In genomic region chr11:31730680-31731079, GRCm38 (mm10) we compare ENCODE assay signal across 26 mouse cellular contexts. TPM values are rescaled to one million over a fixed set of nuclear protein-coding genes. Genes with fewer than 3 reads are reported as not detected.
A peak's percentile ranks its signal among the peaks of the same experiment; 100 is the strongest.
DNase-seq lines count a peak whose midpoint lies in the region; ATAC-seq and TF ChIP-seq lines count a peak whose summit lies in the region.
"Had no signal": no experiment of that assay in that cellular context is flagged by ENCODE, and none has a peak within 500 bp of the region (broad histone marks: within the 10 kb centered on the region; RNA-seq: fewer than 3 reads in every experiment).

No protein-coding gene starts in this region.

- no peak overlapping the region for H3K9ac ChIP-seq in limb, embryonic 11.5 days (ENCODE audit: low read length)
- H3K9ac ChIP-seq: embryonic facial prominence, embryonic 12.5 days; forebrain, embryonic 12.5 days; liver, embryonic 14.5 days; neural tube, embryonic 12.5 days had no signal

- peaks cover 11% of the 10 kb centered on the region; the same call in 1 of the 2 replicates for H3K4me1 ChIP-seq in limb, embryonic 11.5 days (ENCODE audit: control insufficient read depth, insufficient read depth, low read length)
- peaks cover 31% of the 10 kb centered on the region for H3K4me1 ChIP-seq in limb, embryonic 10.5 days

- no peaks in the 10 kb centered on the region for H3K9me3 ChIP-seq in limb, embryonic 11.5 days (ENCODE audit: control insufficient read depth, low read length)
- H3K9me3 ChIP-seq in limb, embryonic 10.5 days (replicated peaks) = no peaks in the 10 kb centered on the region
- H3K9me3 ChIP-seq: embryonic facial prominence, embryonic 12.5 days; forebrain, embryonic 12.5 days; neural tube, embryonic 12.5 days had no signal

- no peak for TF ChIP-seq CTCF in gastrocnemius, adult 2 months (IDR thresholded peaks at IDR 0.05)

- no peak overlapping the region for H3K4me2 ChIP-seq in limb, embryonic 11.5 days (ENCODE audit: low read depth, severe bottlenecking)
- H3K4me2 ChIP-seq: embryonic facial prominence, embryonic 12.5 days; forebrain, embryonic 12.5 days; neural tube, embryonic 12.5 days had no signal

- no peak for DNase-seq in gastrocnemius, adult 2 months
- no peak for DNase-seq in gastrocnemius, postnatal 4 days (ENCODE audit: low spot score in 2 of 2)
- no peak for DNase-seq in limb, embryonic 11.5 days (ENCODE audit: low spot score)
- DNase-seq in limb, embryonic 10.5 days (ENCODE audit: low spot score) = no peak
- peak; percentile 27 for DNase-seq in R1 (ENCODE audit: low read depth, low spot score)
- peak; percentile 56 for DNase-seq in retina, postnatal 1 day
- no peak for DNase-seq in yolk sac, embryonic 10.5 days (ENCODE audit: low spot score)
- DNase-seq: adrenal gland, postnatal 10 days; cerebellum, adult 11 months; cerebellum, adult 9-10 months; cerebellum, postnatal 36 days; kidney, adult 9 months; kidney, postnatal 14 days; liver; lung, adult 2 months; lung, postnatal 10 days; thymus, postnatal 4 days had no signal

- no peaks in the 10 kb centered on the region for H3K27me3 ChIP-seq in limb, embryonic 11.5 days (ENCODE audit: control insufficient read depth, insufficient read depth, low read length)
- no peaks in the 10 kb centered on the region for H3K27me3 ChIP-seq in limb, embryonic 10.5 days (ENCODE audit: low read depth, poor library complexity, severe bottlenecking)
- H3K27me3 ChIP-seq: embryonic facial prominence, embryonic 12.5 days; neural tube, embryonic 12.5 days had no signal

- 0 out of 2 replicates have a peak, but pooled peaks have one; percentile 52 for ATAC-seq in limb, embryonic 11.5 days (ENCODE audit: insufficient number of reproducible peaks, low FRiP score, low TSS enrichment, low read depth)
- ATAC-seq: CD4-positive, CD25-positive, alpha-beta regulatory T cell, adult 4 months; intestine, embryonic 16.5 days had no signal

- H3K27ac ChIP-seq in gastrocnemius, adult 2 months = peak overlapping the region; percentile 82
- no peak overlapping the region for H3K27ac ChIP-seq in limb, embryonic 11.5 days (replicated peaks; ENCODE audit: low read depth, low read length)
- H3K27ac ChIP-seq in limb, embryonic 10.5 days = no peak overlapping the region
- H3K27ac ChIP-seq: embryonic facial prominence, embryonic 12.5 days; forebrain, embryonic 12.5 days; liver, embryonic 14.5 days; macrophage; neural tube, embryonic 12.5 days had no signal

- 30% methylated on average over 3 of the region's 3 CpGs for WGBS in limb, embryonic 11.5 days
- WGBS in limb, embryonic 10.5 days = 33% methylated on average over 3 of the region's 3 CpGs

- intact Hi-C loops in gastrocnemius, adult 2 months (cut with DNase I) = no loop called here

- H3K4me3 ChIP-seq in gastrocnemius, adult 2 months = no peak overlapping the region
- no peak overlapping the region for H3K4me3 ChIP-seq in limb, embryonic 11.5 days (ENCODE audit: low read depth, low read length)
- H3K4me3 ChIP-seq in limb, embryonic 10.5 days = no peak overlapping the region
- H3K4me3 ChIP-seq: embryonic facial prominence, embryonic 12.5 days; forebrain, embryonic 12.5 days; left cerebral cortex, adult 2 months; myocyte; neural tube, embryonic 12.5 days had no signal

- no peaks in the 10 kb centered on the region for H3K36me3 ChIP-seq in limb, embryonic 11.5 days (ENCODE audit: control insufficient read depth, insufficient read depth, low read length)
- H3K36me3 ChIP-seq in limb, embryonic 10.5 days = no peaks in the 10 kb centered on the region
- H3K36me3 ChIP-seq: embryonic facial prominence, embryonic 12.5 days; forebrain, embryonic 12.5 days; neural tube, embryonic 12.5 days had no signal

RNA-seq across cellular contexts. Expression of gene Bod1, which starts 59.0 kb away (rescaled TPM):
- 100 to 1,000 TPM; 137 to 158 TPM for total RNA-seq in gastrocnemius, adult 2 months (2021)
- total RNA-seq in gastrocnemius, postnatal 4 days (2021) = 100 to 1,000 TPM; 109 to 111 TPM
- 128 TPM in 2 replicates for polyA plus RNA-seq in limb, embryonic 11.5 days (2014; fragmentation: Nextera tagmentation; extraction: Ambion mirVana)
- 108 and 118 TPM in 2 replicates for polyA plus RNA-seq in limb, embryonic 10.5 days (2016; fragmentation: Nextera tagmentation; extraction: Ambion mirVana)

Comparison
In these comparisons a context has a peak if more than half of its experiments do, and no peak if none do; other contexts are left out.
1. DNase-seq: peak in R1 (single experiment) and retina, postnatal 1 day (single experiment); none in gastrocnemius, adult 2 months (single experiment), gastrocnemius, postnatal 4 days (0 of 2), limb, embryonic 11.5 days (single experiment), limb, embryonic 10.5 days (single experiment) and yolk sac, embryonic 10.5 days (single experiment).